Mouse (Mus musculus): ENCODE measurements around the gene Fuca1. TPM values are rescaled to one million over a fixed set of nuclear protein-coding genes. Genes with fewer than 3 reads are reported as not detected.

The Fuca1 gene
- total and polyA plus RNA-seq, 3 experiments = 25.3 to 34.6 (median 30.4) TPM

DNA sequence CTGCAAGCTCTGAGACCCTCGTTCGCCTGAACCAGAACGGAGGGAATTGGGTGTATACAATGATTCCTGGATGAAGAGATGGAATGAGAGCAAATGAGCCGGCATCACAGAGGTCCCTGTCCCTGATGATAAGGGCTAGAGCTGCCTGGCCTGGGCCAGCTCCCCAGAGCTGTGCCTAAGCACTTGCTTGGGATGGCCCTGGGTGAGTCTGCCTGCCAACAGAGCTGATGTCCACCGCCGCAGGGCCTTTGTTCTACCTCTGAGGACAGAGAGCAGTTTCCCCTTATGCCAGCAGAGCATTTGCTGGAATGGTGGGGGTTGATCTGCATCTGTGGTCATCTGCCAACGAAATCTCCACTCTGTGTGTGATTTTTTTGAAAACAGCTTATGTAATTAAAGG is 41.7 kb downstream of the Fuca1 start:
- TF ChIP-seq EP300 (IDR thresholded peaks at IDR 0.05; ENCODE audit: insufficient read depth, low read depth, low read length) (no peak), POLR2A (IDR thresholded peaks at IDR 0.05; ENCODE audit: insufficient read depth, low read depth, low read length) (no peak), CTCF (IDR thresholded peaks at IDR 0.05) (no peak)
- no peaks in the 10 kb centered on the region for H3K27me3 ChIP-seq (ENCODE audit: control insufficient read depth, insufficient read depth, low read length)
- no peak overlapping the region for H3K9ac ChIP-seq (ENCODE audit: low read depth, low read length)
- WGBS = 84% methylated on average over 7 of the region's 7 CpGs
- H3K4me1 ChIP-seq (ENCODE audit: control insufficient read depth, insufficient read depth, low read length) = peaks cover 2% of the 10 kb centered on the region
- intact Hi-C loops (cut with DNase I) = loop anchor here (2.0 to 5.0 kb wide), 3 partner anchors 41 to 90 kb away; partner anchors contain the start of genes Eloa, Fuca1 and Rpl11
- no peak overlapping the region for H3K27ac ChIP-seq
- no peak overlapping the region for H3K4me3 ChIP-seq
- no peak for DNase-seq
- H3K79me2 ChIP-seq (replicated peaks; ENCODE audit: control insufficient read depth, insufficient read depth, low read length) = no peaks in the 10 kb centered on the region
- no peaks in the 10 kb centered on the region for H3K36me3 ChIP-seq (ENCODE audit: control insufficient read depth, insufficient read depth, low read length)

DNA sequence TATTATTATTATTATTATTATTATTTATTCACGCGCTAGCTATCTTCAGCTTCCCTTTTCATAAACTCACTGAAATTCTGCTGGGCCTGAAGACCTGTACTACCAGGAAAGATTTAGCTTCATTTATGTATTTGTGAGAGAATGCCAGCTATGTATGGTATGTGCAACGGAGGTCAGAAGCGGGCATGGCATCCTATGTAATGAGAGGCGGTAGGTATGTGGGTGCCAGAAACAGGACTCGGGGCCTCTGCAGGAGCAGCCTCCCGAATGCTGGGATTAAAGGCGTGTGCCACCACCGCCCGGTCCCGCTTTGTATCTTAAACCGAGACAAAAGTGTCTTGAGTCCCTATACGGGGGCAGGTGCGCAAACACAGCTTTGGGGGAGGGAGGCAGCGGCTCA is 42.4 kb downstream of the Fuca1 start:
- Histone ChIP-seq H3K4me1 (ENCODE audit: control insufficient read depth, insufficient read depth, low read length) (peaks cover 2% of the 10 kb centered on the region), H3K79me2 (replicated peaks; ENCODE audit: control insufficient read depth, insufficient read depth, low read length) (no peaks in the 10 kb centered on the region), H3K27ac (peak overlapping the region; percentile 100), H3K36me3 (ENCODE audit: control insufficient read depth, insufficient read depth, low read length) (no peaks in the 10 kb centered on the region), H3K27me3 (ENCODE audit: control insufficient read depth, insufficient read depth, low read length) (no peaks in the 10 kb centered on the region), H3K9ac (ENCODE audit: low read depth, low read length) (peak overlapping the region; percentile 86), H3K4me3 (peak overlapping the region; percentile 59)
- intact Hi-C loops (cut with DNase I) = loop anchor here (2.0 to 5.0 kb wide), 3 partner anchors 42 to 89 kb away; partner anchors contain the start of genes Eloa, Fuca1 and Rpl11
- TF ChIP-seq POLR2A (IDR thresholded peaks at IDR 0.05; ENCODE audit: insufficient read depth, low read depth, low read length) (no peak; the same call in 1 of the 2 replicates), EP300 (IDR thresholded peaks at IDR 0.05; ENCODE audit: insufficient read depth, low read depth, low read length) (no peak), CTCF (IDR thresholded peaks at IDR 0.05) (no peak)
- WGBS = 5% methylated on average over 15 of the region's 15 CpGs
- no peak for DNase-seq

DNA sequence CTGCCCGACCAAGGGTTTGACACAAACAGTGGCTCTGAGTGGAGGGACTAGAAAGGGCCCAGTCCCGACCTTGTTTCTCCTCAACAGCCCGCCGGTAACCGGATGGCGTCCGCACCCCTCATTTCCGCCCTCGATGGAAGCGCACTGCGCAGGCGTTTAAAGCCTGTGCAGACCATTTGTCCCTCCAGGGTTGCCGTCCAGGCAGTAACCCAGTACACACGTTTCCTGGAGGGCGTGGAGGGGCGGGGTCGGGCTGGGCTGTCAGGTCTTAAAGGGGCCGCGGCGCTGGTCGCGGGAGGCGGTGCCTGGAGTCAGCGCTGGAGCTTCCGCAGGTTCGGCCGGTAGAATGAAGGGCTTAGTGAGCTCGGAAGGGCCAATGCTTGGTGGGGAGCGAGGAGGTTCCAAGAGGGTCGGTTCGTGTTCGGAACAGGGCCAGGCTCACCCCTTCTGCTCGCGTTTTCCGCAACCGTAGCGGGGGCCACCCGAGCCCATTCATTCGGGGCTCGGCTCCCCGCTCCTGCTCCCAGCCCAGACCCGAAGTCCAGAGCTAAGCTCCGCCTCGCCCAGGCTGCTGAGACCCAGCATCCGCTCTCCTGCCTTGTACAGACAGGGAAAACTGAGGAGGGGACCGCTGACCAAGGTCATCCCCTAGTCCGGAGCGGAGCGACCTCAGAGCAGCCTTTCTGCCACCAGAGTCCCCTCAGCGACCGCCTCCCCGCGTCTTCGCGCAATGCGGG is 43.1 kb downstream of the Fuca1 start, which contains the start of gene Gale:
TSS of gene Gale (plus strand) at position 271 of the 737 bp plus-strand sequence.
- intact Hi-C loops (cut with DNase I) = loop anchor here (2.0 to 5.0 kb wide), 3 partner anchors 43 to 89 kb away; partner anchors contain the start of genes Eloa, Fuca1 and Rpl11
- no peaks in the 10 kb centered on the region for H3K27me3 ChIP-seq (ENCODE audit: control insufficient read depth, insufficient read depth, low read length)
- no peaks in the 10 kb centered on the region for H3K36me3 ChIP-seq (ENCODE audit: control insufficient read depth, insufficient read depth, low read length)
- peak; percentile 96 for DNase-seq
- peaks cover 2% of the 10 kb centered on the region for H3K4me1 ChIP-seq (ENCODE audit: control insufficient read depth, insufficient read depth, low read length)
- H3K9ac ChIP-seq (ENCODE audit: low read depth, low read length) = peak within 1 kb of the TSS; percentile 86
- H3K4me3 ChIP-seq = peak within 1 kb of the TSS; percentile 59
- under 1% methylated on average over 56 of the region's 56 CpGs for WGBS
- H3K79me2 ChIP-seq (replicated peaks; ENCODE audit: control insufficient read depth, insufficient read depth, low read length) = no peaks in the 10 kb centered on the region
- H3K27ac ChIP-seq = peak within 1 kb of the TSS; percentile 100
- no peak for TF ChIP-seq CTCF (IDR thresholded peaks at IDR 0.05)
- peak; percentile 99 for TF ChIP-seq POLR2A (IDR thresholded peaks at IDR 0.05; ENCODE audit: insufficient read depth, low read depth, low read length)
- peak; percentile 99 for TF ChIP-seq EP300 (IDR thresholded peaks at IDR 0.05; ENCODE audit: insufficient read depth, low read depth, low read length)

DNA sequence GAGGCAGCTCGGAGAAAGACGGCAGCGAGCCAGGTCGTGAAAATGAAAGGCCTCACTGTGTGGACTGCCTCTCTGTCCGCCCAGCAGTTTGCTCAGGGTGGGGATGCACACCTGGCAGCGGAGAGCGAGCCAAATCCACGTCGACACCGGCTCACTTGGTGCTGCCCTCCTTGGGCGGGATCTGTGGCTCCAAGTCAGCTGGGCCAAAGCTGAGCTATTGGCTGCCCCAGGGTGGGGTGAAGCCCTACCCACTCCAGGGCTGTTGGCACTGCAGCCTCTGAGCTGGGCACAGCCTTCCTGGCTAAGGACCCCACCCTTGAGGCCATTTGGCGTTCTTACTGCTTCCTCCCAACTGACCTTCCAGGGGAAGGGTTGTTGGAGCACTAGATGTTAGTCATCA is 43.9 kb downstream of the Fuca1 start:
- H3K4me3 ChIP-seq = peak overlapping the region; percentile 59
- H3K9ac ChIP-seq (ENCODE audit: low read depth, low read length) = peak overlapping the region; percentile 61
- H3K4me1 ChIP-seq (ENCODE audit: control insufficient read depth, insufficient read depth, low read length) = peaks cover 2% of the 10 kb centered on the region
- TF ChIP-seq CTCF (IDR thresholded peaks at IDR 0.05) (no peak), POLR2A (IDR thresholded peaks at IDR 0.05; ENCODE audit: insufficient read depth, low read depth, low read length) (no peak), EP300 (IDR thresholded peaks at IDR 0.05; ENCODE audit: insufficient read depth, low read depth, low read length) (no peak)
- intact Hi-C loops (cut with DNase I) = loop anchor here (5.0 kb wide), 1 partner anchor 88 kb away; the partner anchor contains the start of gene Rpl11
- peak; percentile 53 to 68 for DNase-seq
- 2% methylated on average over 12 of the region's 12 CpGs for WGBS
- no peaks in the 10 kb centered on the region for H3K27me3 ChIP-seq (ENCODE audit: control insufficient read depth, insufficient read depth, low read length)
- no peaks in the 10 kb centered on the region for H3K36me3 ChIP-seq (ENCODE audit: control insufficient read depth, insufficient read depth, low read length)
- H3K27ac ChIP-seq = no peak overlapping the region; the same call in 1 of the 2 replicates
- no peaks in the 10 kb centered on the region for H3K79me2 ChIP-seq (replicated peaks; ENCODE audit: control insufficient read depth, insufficient read depth, low read length)

DNA sequence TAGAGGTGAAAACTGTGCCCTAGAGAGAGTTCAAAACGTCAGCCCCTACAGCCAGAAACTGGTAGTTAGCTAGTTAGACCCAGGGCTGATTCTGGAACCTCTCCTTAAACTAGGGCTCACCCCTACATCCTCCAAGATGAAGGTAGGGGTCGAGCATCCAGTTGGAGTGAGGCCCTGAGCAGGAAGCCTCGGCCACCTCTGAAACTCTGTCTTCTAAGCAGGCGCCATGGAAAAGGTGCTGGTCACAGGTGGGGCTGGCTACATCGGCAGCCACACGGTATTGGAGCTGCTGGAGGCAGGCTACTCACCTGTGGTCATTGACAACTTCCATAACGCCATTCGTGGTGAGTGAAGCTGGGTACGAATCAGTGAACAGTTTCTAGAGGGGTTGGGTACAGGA is 44.6 kb downstream of the Fuca1 start:
- Histone ChIP-seq H3K4me3 (no peak overlapping the region), H3K4me1 (ENCODE audit: control insufficient read depth, insufficient read depth, low read length) (peaks cover 2% of the 10 kb centered on the region), H3K36me3 (ENCODE audit: control insufficient read depth, insufficient read depth, low read length) (no peaks in the 10 kb centered on the region), H3K27me3 (ENCODE audit: control insufficient read depth, insufficient read depth, low read length) (no peaks in the 10 kb centered on the region), H3K27ac (no peak overlapping the region), H3K79me2 (replicated peaks; ENCODE audit: control insufficient read depth, insufficient read depth, low read length) (no peaks in the 10 kb centered on the region), H3K9ac (ENCODE audit: low read depth, low read length) (no peak overlapping the region)
- no peak for DNase-seq
- 81% methylated on average over 9 of the region's 9 CpGs for WGBS
- intact Hi-C loops (cut with DNase I) = no loop called here
- TF ChIP-seq POLR2A (IDR thresholded peaks at IDR 0.05; ENCODE audit: insufficient read depth, low read depth, low read length) (no peak), EP300 (IDR thresholded peaks at IDR 0.05; ENCODE audit: insufficient read depth, low read depth, low read length) (no peak), CTCF (IDR thresholded peaks at IDR 0.05) (no peak)

DNA sequence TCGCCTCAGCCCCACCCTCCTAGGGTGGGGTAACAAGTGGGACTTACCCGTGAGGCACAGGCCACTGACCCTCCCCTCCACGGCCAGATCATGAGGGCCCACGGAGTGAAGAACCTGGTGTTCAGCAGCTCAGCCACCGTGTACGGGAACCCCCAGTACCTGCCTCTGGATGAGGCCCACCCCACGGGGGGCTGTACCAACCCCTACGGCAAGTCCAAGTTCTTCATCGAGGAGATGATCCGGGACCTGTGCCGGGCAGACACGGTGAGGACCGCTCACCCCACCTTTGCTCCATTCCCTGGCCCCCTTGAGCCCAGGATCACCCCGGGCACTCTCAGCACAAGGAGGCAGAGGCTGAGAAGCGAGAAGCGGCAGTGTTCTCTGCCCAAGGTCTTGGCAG is 45.7 kb downstream of the Fuca1 start:
- H3K36me3 ChIP-seq (ENCODE audit: control insufficient read depth, insufficient read depth, low read length) = no peaks in the 10 kb centered on the region
- TF ChIP-seq CTCF (IDR thresholded peaks at IDR 0.05) = no peak
- TF ChIP-seq EP300 (IDR thresholded peaks at IDR 0.05; ENCODE audit: insufficient read depth, low read depth, low read length) = no peak
- TF ChIP-seq POLR2A (IDR thresholded peaks at IDR 0.05; ENCODE audit: insufficient read depth, low read depth, low read length) = no peak
- H3K4me1 ChIP-seq (ENCODE audit: control insufficient read depth, insufficient read depth, low read length) = peaks cover 3% of the 10 kb centered on the region

More for the DNA sequence above, 45.7 kb downstream of the Fuca1 start:
- no peak for DNase-seq
- H3K79me2 ChIP-seq (replicated peaks; ENCODE audit: control insufficient read depth, insufficient read depth, low read length) = no peaks in the 10 kb centered on the region
- intact Hi-C loops (cut with DNase I) = no loop called here
- H3K9ac ChIP-seq (ENCODE audit: low read depth, low read length) = no peak overlapping the region
- H3K27ac ChIP-seq = no peak overlapping the region
- 90% methylated on average over 16 of the region's 16 CpGs for WGBS
- H3K4me3 ChIP-seq = no peak overlapping the region
- no peaks in the 10 kb centered on the region for H3K27me3 ChIP-seq (ENCODE audit: control insufficient read depth, insufficient read depth, low read length)
